Mouse (Mus musculus): ENCODE results near the gene Cfap126.

GRCm38 (mm10) chr1:171169913-171170312 lies 56.2 kb downstream of the Cfap126 start:
- no peak for TF ChIP-seq CTCF (IDR thresholded peaks at IDR 0.05; ENCODE audit: low read depth)
- TF ChIP-seq EP300 (IDR thresholded peaks at IDR 0.05; ENCODE audit: low read depth): no peak

Data from liver, postnatal 0 days (tissue).